Mouse (Mus musculus): ENCODE measurements at regions not wholly inside any gene's neighbourhood (a gene's known extent, or its start where the extent isn't known, plus 50 kb on each side); places are given as distances from the start of the nearest gene placed in this dataset.

DNA sequence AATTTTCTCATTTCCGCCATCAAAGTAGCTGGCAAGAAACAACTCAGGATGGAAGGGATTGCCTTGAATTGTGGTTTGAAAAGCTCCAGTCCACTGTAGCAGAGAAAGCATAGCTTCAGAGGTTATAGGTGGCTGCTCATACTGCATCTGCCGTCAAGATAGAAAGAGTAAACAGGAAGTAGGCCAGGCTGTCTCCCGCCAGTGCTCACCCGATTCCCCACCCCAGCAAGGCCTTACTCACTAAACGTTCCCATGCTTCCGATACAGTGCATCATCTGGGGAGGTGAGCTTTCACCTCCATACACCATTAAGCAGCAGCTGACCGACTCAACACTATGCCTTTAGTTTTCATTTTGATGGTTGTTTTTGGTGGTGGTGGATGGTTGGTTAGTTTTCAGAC lies 119.3 kb upstream of the Btg1 start:
- DNase-seq (ENCODE audit: low read depth, low spot score) = peak; percentile 48

- DNase-seq (ENCODE audit: low read depth, low spot score) = no peak
Measured at GRCm38 (mm10) chr10:96499274-96499673, 117.5 kb upstream of the Btg1 start.

DNA sequence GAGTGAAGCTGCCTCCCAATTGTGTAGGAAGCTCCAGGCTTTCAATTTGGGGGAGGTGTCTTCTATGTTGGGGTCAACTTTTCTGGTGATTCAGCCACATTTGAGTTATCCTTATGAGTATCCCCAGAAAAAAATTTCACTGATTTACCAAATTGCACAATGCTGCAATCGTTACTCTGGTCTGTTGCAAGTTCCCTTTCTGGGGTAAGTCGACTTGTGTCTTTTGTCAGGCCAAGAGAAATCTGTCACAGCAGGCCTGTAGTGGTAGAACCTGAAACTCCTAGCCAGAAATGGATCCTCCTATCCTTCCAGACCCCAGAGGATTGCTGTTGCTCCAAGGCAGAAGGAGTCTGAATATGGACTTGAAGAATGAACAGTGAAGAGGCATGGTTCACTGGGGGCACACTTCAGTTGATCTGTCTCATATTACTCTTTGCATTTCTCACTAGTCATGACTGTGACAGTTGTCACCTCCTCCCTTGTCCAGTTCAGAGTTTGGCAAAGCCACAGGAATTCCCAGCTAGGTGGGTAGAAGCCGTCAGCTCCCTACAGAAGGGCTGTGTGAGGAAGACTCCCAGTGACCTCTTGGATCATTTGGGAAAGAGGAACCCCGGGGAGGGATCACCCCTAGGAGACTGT lies 114.6 kb upstream of the Btg1 start:
- DNase-seq (ENCODE audit: low read depth, low spot score) = no peak

- no peak for DNase-seq (ENCODE audit: low read depth, low spot score)
Measured at GRCm38 (mm10) chr10:96502736-96503135, 114.1 kb upstream of the Btg1 start.

DNA sequence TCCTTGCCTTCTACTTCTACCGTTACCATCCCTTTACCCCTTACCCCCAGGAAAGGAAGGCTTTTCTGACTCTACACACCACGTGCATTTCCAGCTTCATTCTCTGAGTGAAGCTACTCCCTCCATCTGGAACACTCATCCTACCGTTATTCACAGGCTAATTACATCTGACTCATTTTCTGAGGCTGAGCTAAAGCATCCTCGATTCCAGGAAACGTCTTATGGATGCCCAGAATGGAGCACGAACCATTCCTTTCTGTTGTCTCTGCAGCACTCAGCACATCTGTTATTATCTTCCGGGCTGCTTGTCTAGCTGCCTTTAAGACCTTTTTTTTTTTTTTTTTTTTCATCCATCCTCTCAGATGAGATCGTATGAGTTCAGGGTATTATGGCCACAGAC lies 112.5 kb upstream of the Btg1 start:
- DNase-seq (ENCODE audit: low read depth, low spot score) = no peak

DNA sequence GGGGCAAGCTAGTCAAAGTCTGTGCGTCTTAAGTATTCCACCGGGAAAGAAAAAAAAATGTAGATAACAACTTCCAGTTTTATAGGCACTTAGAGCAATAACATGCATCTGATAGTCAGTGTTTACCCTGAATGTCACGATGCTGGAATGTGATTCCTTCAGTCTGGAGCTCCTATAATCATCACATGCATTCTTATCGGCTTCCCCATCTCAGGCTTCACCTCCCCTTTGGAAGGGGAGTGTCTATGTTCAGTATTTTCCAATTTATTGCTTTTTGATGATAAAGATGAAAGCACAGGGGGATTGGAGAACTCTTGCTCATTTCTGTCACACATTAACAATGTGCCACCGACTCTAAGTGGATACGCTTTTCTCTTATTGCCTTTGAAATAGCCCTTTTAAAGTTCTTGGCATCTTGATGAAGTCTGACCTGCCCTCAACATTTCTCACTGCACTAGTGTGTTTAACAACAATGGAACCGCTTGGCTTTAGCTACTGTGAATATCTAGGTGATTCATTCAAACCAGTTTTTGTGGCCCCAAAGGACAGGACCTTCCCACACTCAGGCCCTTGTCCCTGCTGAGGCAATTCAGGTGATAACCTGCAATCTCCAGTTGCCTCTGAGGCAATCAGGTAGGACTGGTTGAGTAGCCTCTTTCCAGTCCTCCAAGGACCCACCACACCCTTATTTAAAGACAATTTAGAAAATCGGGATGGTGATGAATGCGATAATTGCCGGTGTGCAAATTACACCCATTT lies 101.5 kb upstream of the Btg1 start:
- no peak for DNase-seq (ENCODE audit: low read depth, low spot score)

DNA sequence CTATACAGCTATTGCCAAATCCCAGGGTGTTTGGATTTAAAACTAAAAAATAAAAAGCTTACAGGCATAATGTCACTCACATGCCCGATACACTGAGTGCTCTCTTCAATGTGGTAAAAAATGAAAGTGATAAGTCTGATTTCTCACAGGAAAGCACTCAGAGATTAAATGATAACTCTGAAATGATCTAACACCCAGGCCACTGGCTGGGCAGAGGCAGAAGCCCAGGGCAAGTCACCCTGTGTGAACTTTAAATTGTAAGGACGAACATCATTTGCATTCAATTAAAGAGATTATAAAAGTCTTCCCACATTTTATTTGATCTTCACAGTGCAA lies 100.9 kb upstream of the Btg1 start:
- peak; percentile 33 for DNase-seq (ENCODE audit: low read depth, low spot score)

DNA sequence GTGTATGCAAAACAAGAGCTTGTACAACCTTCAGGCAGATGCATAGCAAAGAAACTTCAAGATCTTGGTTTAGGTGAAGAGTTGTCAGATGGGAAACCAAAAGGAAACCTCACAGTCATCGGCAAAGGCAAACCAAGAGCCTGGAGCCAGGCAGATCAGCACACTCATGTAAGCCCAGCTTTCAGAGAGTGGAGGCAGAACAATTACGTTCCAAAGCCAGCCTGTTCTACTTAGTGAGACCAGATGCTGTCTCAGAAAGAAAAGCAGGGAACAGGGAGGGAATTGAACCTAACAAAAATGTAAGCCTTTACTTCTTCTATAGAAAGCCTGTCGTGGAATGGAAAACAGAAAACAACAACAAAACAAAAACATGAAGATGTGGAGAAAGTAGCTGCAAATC lies 97.4 kb upstream of the Btg1 start:
- DNase-seq (ENCODE audit: low read depth, low spot score) = peak; percentile 24

DNA sequence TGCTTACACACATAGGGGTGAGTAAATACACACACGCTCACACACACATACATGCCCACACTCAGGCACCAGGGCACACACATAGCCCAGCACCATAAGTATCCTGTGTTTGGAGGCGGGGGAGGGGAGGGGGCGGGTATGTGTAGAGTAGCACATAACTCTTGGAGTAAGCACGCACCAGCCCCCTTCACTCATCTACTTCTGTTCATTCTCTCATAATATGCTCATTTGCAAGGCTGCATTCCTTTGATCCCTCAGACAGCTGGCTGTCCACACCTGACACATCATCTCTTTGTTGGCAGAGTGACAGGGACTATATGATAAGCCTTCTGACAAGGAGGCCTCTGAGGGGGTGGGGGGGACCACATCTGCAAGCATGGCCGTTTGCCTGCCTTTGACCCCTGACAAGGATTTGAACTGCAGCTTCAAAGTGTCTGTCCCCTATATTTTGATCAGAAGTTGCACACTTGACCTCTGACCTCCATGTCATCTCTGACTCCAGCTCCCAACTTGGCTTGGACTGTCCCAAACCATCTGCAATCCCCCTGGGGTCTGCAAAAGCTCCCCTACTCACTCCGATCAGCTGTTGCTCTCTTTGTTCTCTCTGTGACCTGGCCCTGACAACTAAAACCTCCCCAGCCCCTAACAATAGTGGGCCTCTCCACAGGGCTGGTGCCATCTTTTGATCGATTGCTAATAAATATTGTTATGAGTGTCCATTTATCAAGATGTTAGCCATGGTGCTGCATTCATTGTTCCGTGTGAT lies 95.6 kb upstream of the Btg1 start:
- no peak for DNase-seq (ENCODE audit: low read depth, low spot score)

DNA sequence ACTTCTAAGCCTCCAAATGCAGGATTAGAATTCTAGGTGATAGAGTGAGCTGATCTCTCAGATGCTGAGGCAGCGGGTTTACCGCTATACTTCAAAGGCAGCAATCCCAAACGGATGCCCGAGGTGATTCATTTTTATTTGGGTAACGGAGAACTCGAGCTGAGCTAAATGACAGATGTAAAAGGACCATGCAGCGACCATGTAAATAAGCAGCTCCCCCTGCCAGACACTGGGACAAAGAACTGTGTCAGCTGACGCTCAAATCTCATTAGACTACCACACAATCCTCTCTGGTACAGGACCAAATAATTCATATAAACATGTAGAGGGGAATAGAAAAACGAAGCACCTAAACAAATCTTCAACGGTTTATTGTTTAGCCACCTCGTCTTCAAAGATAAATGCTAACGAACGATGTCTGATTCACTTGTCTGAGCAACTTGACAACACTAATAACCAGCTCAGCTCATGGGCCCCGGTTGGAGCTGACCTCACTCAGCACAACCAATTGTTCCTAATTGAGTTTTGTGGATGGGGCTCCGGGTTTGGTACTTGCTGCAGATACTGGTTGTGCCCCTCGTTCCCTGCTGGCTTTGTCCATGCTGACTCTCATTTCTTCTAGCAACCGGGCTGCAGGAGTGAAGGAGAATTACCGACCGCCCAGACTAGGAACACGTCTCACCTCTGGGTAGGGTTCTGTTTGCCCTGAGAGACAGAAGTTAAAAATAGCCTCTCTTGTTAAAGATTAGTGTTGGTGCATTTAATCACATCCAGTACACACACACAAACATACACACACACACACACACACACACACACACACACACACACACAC lies 92.6 kb upstream of the Btg1 start:
- no peak for DNase-seq (ENCODE audit: low read depth, low spot score)

DNA sequence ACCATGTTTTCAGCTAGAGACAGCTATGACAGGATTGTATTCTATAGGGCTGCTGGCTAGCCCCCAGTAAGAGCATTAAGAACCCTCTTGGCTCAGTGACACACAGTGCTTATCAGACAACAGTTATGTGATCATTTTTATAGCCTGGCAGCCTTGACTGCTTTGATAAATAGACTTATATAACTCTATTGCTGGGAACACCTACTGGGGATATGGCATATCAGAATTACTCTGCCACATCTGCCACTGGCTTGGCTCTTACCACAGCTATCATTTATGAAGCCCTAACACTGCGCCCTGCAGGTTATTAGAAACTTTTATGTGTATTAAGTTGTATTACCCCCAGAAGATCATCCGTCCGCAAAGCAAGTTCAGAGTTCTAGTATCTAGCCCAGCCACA lies 88.9 kb upstream of the Btg1 start:
- DNase-seq (ENCODE audit: low read depth, low spot score) = no peak

GRCm38 (mm10) chr10:96534547-96535124 lies 82.2 kb upstream of the Btg1 start:
- DNase-seq (ENCODE audit: low read depth, low spot score) = peak; percentile 31

DNA sequence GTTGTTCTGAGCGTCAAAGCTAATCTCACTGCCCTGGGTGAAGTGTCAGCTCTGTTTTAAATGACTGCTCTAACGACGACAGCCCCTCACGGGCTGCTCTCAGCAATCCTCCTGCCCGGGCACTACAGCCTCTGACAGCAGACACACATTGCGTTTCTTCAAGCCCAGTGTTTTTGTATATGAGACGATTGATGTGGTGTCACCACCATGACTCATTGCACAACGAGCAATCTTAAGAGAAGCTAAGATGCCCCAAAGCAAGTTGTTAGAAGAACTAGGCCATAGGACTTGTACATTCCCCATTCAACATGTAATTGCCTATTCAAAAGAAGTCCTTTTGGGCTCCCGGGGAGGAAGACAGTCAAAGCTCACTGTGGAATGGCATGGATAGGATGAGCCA lies 81.3 kb upstream of the Btg1 start:
- DNase-seq (ENCODE audit: low read depth, low spot score) = peak; percentile 61

DNA sequence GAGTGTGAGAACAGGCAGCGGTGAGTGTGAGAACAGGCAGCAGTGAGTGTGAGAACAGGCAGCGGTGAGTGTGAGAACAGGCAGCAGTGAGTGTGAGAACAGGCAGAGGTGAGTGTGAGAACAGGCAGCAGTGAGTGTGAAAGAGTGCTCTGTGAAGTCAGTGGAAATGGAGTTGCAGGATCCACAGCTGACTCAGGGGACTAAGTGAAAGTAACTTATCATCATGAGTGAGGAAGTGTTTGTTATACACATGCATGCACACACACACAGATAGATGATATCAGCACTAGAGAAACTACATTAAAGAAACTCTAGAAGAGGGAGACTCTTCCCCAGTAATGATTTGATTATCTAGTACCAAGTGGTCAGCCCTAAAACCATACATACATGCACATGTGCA lies 76.0 kb upstream of the Btg1 start:
- DNase-seq (ENCODE audit: low read depth, low spot score) = peak; percentile 21

DNA sequence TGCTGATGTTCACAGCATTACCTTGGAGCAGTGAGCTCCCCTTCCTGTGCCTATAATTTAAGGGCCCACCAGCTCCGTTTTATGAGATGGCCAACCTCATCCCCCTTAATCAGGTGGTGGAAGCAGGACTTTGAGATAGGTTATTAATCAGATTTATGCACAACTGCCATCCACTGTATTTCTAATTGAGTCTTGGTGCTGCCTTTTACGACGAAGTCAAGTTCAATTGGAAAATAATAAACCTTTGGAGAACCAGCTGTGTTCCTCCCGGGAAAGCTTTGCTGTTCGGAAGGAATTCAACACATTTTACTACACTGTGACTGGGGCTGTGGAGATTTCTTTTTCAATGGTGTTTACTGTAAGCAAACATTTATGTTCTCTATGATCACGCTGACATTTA lies 71.5 kb upstream of the Btg1 start:
- no peak for DNase-seq (ENCODE audit: low read depth, low spot score)

DNA sequence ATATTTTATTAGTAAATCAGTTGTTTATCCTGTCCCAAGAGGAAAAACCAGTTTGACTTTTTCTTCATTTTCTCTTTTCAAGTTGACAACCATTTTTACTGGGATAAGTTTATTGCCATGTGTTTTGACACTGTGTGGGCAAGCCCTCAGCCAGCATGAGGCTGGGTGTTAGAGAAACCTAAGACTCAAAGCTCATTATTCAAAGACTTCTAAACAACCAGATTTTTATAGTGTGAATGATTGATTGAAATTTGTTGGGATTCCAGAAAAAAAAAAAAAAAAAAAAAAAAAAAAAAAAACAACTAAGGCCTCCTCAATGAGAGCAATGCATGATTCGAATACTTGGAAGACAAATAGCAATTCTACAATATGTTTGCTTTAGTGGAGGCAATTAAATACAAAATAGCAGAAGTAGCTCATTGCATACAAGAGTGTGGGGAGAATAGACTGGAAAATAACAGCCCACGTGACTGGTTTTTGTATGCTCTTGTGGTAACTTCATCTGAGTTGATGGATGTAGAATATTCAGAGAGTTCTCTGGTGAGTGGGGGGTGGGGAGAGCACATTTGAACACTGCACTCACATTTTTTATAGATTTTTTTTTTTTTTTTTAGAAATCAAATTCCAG lies 70.9 kb upstream of the Btg1 start:
- no peak for DNase-seq (ENCODE audit: low read depth, low spot score)

- no peak for DNase-seq (ENCODE audit: low read depth, low spot score)
Measured at GRCm38 (mm10) chr10:96549651-96550050, 67.2 kb upstream of the Btg1 start.

DNA sequence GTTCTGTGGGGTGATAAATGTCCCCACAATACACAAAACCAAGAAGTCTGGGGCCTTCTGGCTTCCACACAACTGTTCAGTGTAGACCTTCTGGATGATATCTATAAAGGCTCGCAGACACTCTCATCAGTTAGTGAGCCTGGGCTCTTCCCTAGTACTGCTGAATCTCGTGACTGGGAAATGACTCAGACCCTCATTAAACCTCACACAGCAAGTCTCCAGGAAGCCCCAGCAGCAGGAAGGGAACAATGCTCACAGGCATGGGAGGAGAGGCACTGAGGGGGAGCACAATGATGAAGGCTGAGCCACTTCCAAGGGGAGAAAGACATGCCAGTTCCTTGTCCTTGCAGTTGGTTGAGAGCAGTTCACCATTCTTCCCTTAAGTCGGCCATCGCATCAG lies 66.5 kb upstream of the Btg1 start:
- no peak for DNase-seq (ENCODE audit: low read depth, low spot score)

DNA sequence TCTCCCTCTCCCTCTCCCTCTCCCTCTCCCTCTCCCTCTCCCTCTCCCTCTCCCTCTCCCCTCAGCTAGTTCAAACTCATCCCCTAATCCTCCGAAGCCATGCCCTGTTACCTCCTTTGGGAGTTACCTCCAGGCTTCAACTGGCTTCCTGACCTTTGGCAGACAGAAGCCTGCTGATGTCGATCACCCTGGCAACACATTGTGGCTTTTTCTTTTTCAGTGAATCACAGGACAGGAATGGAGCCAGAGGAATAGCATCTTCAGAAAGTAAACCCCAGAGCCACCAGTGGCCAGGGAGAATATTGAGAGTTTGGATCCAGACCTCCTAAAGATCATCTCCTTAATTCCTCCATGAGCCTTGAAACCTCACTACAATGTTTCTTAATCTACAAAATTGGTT lies 59.5 kb upstream of the Btg1 start:
- no peak for DNase-seq (ENCODE audit: low read depth, low spot score)

DNA sequence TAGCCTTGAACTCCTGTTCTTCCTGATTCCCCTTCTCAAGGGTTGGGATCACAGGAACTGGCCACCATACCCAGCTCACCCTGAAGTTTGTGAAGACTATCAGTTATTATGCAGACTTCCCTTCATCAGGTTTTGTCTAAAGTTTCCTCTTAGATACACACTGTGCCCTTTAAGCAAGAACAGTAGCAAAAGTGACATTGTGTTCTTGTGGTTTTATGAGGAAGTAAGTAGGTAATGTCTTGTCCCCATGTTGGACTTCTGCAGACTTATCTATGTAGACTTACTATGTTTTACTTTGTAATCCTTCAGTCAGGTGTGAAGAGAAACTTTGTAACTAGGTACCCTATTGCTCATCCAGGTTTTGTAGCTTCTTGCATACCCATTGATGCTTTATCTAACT lies 51.5 kb upstream of the Btg1 start:
- peak; percentile 38 for DNase-seq (ENCODE audit: low read depth, low spot score)
